Mouse (Mus musculus) embryo, embryonic 10.5 days (tissue): Measurements from ENCODE around the gene Helq.
A peak's percentile ranks its signal among the peaks of the same experiment; 100 is the strongest.

Experiments
- DNase-seq: peaks from one replicate; pipeline ENCODE4 v3.0.0-alpha.2; 2015; ENCODE audit warnings: low spot score

The Helq gene

GRCm38 (mm10) chr5:100779002-100779401 is 19.4 kb downstream of the Helq start:
- DNase-seq = no peak

GRCm38 (mm10) chr5:100776900-100777299 is 21.5 kb downstream of the Helq start:
- no peak for DNase-seq

DNA sequence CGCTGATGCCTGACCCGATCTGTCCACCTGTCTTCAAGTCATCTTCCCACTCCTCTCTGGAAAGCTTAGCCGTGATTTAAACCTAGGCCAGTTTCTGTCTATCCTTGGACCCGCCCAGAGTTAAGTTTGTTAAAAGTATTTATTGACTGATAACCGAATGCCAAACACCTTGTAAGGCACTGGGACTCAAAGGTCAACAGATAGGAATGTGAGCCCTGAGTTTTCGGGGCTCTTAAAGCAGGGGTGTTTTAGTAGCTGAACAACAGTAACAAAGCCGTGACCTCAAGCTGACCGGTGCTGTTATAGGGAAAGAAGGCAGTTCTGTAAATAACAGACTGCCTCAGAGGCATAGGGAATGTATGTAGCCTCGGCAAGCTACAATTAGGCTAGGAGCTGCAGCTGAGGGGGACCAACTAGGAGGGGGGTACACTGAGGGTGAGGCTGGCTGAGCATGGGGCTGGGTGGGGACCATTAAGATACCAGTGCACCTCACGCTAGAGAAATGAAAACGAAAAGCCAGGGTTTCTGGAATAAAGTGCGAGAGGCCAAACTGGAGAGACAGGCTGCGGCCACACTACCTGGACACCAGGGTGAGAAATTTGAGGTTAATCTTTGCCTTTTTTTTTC is 22.5 kb downstream of the Helq start:
- no peak for DNase-seq

GRCm38 (mm10) chr5:100771575-100771974 is 26.8 kb downstream of the Helq start:
- no peak for DNase-seq

- DNase-seq = no peak
Observed at GRCm38 (mm10) chr5:100766026-100766425, 32.4 kb downstream of the Helq start.

DNA sequence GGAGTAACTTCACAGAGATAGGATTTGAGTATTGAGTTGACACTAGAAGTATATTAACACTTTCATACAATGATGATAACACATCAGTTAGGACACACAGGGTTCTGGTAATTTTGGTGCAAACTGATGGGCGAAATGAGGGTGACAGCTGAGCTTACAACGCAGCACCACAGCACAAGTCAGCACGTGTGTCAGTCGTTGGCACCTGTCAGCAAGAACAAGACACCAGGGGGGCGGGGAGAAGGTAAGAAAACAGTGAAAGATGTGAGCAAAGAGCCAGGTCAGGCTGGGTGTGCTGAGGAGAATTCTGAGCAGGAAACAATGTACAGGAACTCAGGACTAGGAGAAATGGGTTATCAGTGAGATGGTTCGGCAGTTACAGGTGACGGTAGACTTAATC is 36.7 kb downstream of the Helq start:
- DNase-seq = no peak

- no peak for DNase-seq
Observed at GRCm38 (mm10) chr5:100760049-100760663, 38.2 kb downstream of the Helq start.

GRCm38 (mm10) chr5:100758121-100758520 is 40.3 kb downstream of the Helq start:
- DNase-seq = no peak

DNA sequence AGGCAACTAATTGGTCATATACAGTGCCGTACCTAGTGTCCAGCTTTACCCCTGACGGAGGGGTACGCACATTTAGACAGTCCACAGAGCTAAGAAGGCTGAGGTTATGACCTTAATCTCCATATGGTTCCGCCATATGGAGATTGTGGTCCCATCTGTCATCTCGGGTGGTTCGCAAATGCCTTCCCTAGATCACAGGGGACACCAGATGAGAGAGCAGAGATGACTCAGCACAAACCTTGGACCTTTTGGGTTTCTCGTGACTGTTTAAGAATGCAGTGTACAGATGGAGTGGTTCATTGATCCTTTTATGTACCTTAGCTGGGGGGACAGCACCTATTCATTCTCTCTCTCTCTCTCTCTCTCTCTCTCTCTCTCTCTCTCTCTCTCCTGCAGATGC is 45.0 kb downstream of the Helq start:
- DNase-seq = peak; percentile 50

DNA sequence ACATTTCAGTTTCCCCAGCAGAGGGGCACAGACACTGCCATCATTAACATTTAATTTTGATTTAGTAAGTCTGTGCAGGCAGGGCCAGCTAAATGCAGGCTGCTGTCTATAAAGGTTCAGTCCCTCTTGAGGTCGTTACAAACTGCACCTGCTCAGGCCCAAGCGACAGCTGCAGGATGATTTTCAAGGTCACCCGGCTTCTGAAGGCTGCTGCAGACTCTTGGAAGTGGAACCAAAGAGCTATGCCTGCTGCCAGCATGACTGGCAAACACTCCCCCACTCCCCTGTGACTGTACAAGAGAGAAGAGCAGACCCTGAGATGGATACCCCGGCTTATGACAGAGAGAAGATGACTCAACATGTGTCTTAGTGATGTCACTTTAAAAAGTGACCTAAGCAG is 46.7 kb downstream of the Helq start:
- no peak for DNase-seq

DNA sequence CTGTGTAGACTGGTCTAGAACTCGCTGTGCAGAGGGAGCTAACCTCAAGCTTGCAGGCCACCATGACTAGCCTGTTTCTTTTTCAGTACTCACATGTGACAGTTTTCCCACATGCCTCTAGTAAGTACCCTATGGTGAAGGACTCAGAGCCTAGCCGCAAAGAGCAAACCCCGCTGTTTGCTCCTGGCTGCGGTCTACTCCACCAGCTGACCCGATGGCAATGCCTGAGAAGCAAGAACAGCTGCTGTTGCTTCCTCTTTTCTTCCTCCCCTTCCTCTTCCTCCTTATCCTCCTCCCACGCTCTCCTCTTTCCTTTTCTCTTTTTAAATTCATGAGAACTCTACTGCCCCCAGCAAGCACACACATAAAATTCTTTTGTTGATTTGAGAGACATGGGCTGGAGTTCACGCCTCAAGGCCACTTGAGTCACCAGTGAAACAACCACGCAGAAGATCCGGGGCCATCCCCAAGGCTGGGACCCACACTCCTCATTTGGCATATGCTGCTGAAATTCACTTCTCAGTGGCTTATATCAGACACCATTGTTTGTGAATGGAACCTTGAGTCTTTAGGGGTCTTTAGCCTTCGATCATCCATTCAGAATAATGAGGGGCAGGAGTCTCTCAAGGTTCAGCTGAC is 47.7 kb downstream of the Helq start:
- no peak for DNase-seq

GRCm38 (mm10) chr5:100738802-100739201 is 59.6 kb downstream of the Helq start:
- DNase-seq = no peak

DNA sequence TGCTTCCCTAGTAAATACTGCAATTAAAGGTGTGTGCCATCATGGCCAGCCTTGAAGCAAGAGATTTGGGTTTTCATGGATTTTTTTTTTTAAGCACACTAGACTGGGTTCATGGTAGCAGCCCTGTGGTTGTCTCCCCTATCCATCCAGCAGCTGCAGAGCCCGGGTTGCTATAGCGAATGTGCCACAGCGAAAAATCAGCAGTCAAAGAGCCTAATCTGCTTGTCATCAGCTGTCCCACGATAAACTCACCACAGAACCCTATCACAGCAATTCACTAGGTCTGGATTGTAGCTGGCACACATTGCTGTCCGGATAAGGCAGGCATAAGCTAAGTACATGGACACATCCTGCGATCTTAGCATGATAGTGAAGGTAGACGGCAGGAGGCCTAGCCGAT is 61.5 kb downstream of the Helq start:
- no peak for DNase-seq

- DNase-seq = no peak
Observed at GRCm38 (mm10) chr5:100734535-100734934, 63.9 kb downstream of the Helq start.

DNA sequence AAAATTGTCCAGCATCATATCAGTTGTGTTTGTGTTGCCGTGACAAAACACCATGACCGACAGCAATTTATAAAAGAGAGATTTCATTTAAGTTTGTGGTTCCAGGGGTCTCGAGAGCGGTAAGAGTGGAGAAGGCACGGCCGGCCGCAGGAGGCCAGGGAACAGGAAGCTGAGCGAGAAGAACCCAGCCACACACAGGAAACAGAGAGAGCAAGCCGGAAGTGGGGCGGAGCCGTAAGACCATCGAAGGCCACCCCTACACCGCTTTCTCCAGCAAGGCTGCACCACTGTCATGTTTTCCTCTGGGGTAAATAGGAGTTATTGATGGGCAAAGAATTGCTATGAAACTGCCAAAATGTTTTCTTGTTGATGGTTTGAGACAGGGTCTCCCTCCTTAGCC is 69.6 kb downstream of the Helq start:
- DNase-seq = no peak

- DNase-seq = no peak
Observed at GRCm38 (mm10) chr5:100726001-100726400, 72.4 kb downstream of the Helq start.

- DNase-seq = peak; percentile 62
Observed at GRCm38 (mm10) chr5:100719235-100720088, 78.9 kb downstream of the Helq start, which contains the start of gene Hpse. Gene Hpse (minus strand): TSS chr5:100719716.

DNA sequence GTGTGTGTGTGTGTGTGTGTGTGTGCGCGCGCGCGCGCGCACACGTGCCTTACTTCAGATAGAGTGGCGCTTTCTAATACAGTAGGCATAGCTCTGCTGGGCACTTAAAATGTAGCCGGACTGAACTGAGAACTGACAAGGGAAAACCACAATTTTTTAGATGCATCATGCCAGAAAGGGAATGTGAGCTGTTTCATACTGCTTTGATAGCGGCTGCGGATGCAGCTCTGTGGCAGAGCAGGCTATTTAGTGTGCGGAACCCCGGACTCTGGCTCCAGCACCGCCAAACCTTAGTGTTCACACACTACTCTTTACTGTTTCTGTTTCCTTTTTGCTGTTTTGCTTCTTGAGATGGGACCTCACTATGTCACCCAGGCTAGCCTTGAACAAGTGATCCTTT is 81.6 kb downstream of the Helq start:
- DNase-seq = no peak
